Mouse (Mus musculus) mouse embryonic stem cell (cell line): ENCODE measurements around the gene Fam160a1.

Experiments
- in situ Hi-C, 2 experiments: fragments of 300-500 bp; cut with MboI; formaldehyde crosslinking; loops; 1 replicate in 1 of 2; 3 replicates in 1 of 2; pipeline ENCODE4 v1.14.3; 2019 to 2020; ENCODE audit warnings: low sequenced_read_pairs in 2 of 2, low pct_unique_long_range_greater_than_20kb in 1 of 2, mixed read lengths in 1 of 2; ENCODE audit not compliant: unreplicated experiment in 1 of 2

Gene Fam160a1

GRCm38 (mm10) chr3:85619345-85619744 lies 197.7 kb downstream of the Fam160a1 start:
- in situ Hi-C loops, result no loop called here

DNA sequence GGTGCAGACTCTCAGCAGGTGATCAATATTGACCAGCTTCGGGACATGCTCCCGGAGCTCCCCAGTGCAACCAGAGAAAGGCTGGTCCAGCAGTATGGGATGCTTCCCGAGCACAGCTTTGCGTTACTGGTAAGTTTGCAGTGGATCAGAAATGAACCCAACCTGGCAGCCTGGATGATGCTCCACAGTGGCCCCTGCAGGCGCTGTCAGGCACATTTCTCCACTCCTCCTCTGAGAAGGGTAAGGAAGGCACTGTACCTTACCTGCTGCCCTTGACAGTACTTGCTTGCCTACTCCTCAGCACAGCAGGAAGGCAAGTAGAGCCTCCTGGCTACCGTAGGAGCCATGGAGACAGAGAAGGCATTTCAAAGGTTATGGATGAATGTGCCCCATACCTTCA lies 198.2 kb downstream of the Fam160a1 start:
- in situ Hi-C loops, result no loop called here

- in situ Hi-C loops, result no loop called here
Observed at GRCm38 (mm10) chr3:85616389-85616788, 200.7 kb downstream of the Fam160a1 start.
